Mouse (Mus musculus): ENCODE measurements around the gene Psap.

Gene Psap

DNA sequence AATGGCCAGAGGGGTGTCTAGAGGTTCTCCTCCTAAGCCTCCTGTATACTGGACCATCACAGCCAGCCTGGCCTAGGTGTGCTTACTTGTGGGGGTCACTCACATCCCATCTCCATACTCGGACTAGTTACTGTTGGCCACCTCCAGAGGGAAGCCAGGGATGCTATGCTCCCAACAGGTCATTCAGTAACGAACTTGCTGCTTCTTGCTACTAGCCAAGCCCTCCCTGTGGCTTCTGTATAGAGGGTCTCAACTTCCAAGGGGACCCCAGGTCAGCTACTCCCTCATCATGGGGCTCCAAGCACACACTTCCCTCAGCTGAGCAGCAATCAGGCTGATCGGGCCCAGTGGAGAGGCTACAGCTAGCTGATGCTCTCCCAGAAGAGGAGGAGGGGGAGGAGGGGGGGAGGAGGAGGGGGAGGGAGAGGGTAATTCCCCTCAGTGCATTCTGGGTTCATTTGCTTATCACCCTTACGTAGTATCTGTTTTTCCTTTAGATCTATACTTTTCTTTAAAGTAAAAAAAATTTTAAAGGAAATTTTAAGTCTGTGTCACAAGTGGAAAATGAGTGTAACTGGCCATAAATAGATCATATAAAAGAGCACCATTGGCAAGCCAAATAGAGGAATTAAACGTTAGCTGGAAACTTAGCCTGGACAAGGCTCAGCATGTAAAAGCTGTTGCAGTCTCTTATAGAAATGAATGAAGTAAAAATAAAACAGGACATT lies 72.8 kb downstream of the Psap start:
- no peak for DNase-seq

- DNase-seq, result peak; percentile 15 to 36
Observed at GRCm38 (mm10) chr10:60350805-60351167, 73.4 kb downstream of the Psap start.

DNA sequence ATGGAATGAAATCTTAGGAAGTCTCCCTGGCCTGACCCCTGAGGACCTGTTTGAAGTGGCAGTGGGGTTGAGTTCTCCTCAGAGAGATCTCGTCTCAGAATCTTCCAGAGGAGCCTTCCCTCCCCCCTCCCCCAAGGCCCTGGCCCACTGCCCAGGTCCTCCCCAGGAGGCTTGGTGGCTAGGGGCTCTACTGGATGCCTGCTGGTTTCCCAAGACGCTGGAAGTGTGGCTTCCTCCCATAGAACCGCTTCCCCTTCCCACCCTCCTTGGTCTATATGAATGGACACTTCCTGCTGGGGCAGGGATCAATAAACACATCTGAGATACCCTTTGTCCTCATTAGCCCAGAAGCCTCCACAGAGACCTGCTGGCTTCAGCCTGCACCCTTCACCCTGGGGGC lies 73.8 kb downstream of the Psap start:
- no peak for DNase-seq

DNA sequence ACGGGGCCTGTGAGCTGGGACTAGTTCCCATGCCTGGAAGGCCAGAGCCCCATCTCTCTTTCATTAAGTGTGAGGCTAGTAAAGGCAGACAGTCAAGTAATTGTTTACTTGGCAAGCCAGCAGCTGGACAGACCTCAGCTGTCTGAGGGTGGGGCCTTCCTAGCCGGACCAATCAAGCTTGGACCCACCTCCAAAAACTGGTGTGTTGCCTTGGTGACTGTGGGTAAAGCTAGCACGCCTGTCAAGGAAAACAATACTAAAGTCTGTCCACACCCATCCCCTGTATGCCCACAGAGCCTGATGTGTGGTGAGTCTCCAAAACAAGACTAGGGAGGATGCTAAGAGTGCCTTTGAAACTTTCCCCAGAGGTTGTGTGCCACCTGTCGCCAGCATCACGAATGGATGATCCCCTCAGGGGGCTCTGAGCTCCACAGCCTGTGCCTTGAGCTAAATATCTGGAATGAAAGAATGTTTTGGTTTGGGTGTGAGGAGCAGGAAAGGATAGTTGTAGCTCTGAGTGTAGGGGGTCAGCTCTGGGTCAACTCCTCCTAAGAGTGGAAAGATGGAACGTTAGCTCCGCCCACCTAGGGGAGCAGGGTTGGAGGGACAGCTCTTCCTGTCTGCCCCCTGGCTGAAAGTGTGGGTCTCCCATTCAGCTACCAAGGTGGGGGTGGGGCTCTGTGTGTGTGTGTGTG lies 74.5 kb downstream of the Psap start:
- DNase-seq, result no peak
